Mouse (Mus musculus): ENCODE measurements around the gene Ankrd13a. TPM values are rescaled to one million over a fixed set of nuclear protein-coding genes. Genes with fewer than 3 reads are reported as not detected.
A peak's percentile ranks its signal among the peaks of the same experiment; 100 is the strongest.

Ankrd13a gene
- polyA plus RNA-seq, 1 experiment from 2014 or later, result 48.3 TPM

- no peak overlapping the region for H3K27ac ChIP-seq
Measured at GRCm38 (mm10) chr5:114785196-114785595, 10.7 kb downstream of the Ankrd13a start.

GRCm38 (mm10) chr5:114793317-114793716 lies 18.8 kb downstream of the Ankrd13a start:
- H3K4me2 ChIP-seq (replicated peaks), result no peak overlapping the region
- H3K4me3 ChIP-seq (replicated peaks), result no peak overlapping the region
- H3K9me3 ChIP-seq, result no peaks in the 10 kb centered on the region
- H3K36me3 ChIP-seq, result peaks cover 66% of the 10 kb centered on the region
- H3K27me3 ChIP-seq, result no peaks in the 10 kb centered on the region
- 65% methylated on average over 7 of the region's 7 CpGs for WGBS
- H3K27ac ChIP-seq, result no peak overlapping the region
- ATAC-seq, result no peak
- H3K9ac ChIP-seq (replicated peaks), result no peak overlapping the region
- H3K4me1 ChIP-seq (replicated peaks), result peaks cover 32% of the 10 kb centered on the region

More at GRCm38 (mm10) chr5:114785196-114785595, 10.7 kb downstream of the Ankrd13a start:
- no peak overlapping the region for H3K4me3 ChIP-seq (replicated peaks)
- 80% methylated on average over 5 of the region's 5 CpGs for WGBS
- peaks cover 29% of the 10 kb centered on the region for H3K4me1 ChIP-seq (replicated peaks)
- no peak overlapping the region for H3K9ac ChIP-seq (replicated peaks)
- H3K4me2 ChIP-seq (replicated peaks), result no peak overlapping the region
- peaks cover 42% of the 10 kb centered on the region for H3K36me3 ChIP-seq
- H3K27me3 ChIP-seq, result no peaks in the 10 kb centered on the region
- H3K9me3 ChIP-seq, result no peaks in the 10 kb centered on the region
- ATAC-seq, result no peak

DNA sequence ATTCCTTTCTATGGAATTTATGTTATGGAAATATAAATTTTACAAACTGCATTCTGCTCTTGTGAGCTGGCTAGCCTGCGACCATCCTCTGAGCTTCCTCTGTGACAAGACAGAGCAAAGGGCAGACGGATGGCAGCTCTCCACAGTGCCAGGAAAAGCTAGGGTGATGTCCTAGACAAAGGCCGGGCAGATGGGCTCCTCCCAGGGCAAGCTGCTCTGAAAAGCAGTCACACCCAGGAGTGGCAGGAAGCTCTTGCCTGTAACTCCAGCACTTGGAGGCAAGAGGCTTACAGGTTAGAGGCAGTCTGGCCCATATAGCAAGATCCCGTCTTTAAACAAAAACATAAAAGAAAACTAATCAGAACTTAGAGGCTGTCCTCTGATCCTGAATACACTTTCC lies 20.1 kb downstream of the Ankrd13a start:
- Histone ChIP-seq H3K9me3 (no peaks in the 10 kb centered on the region), H3K4me2 (replicated peaks) (no peak overlapping the region), H3K27me3 (no peaks in the 10 kb centered on the region), H3K27ac (0 out of 2 replicates have a peak overlapping the region, but pooled peaks have one; percentile 52), H3K9ac (replicated peaks) (no peak overlapping the region; the same call in 1 of the 2 replicates), H3K4me1 (replicated peaks) (peaks cover 32% of the 10 kb centered on the region), H3K4me3 (replicated peaks) (no peak overlapping the region), H3K36me3 (peaks cover 66% of the 10 kb centered on the region)
- ATAC-seq, result no peak
- 64% methylated on average over 4 of the region's 4 CpGs for WGBS

GRCm38 (mm10) chr5:114795231-114795630 lies 20.8 kb downstream of the Ankrd13a start:
- Histone ChIP-seq H3K9ac (replicated peaks) (no peak overlapping the region), H3K9me3 (no peaks in the 10 kb centered on the region), H3K4me2 (replicated peaks) (no peak overlapping the region), H3K27me3 (no peaks in the 10 kb centered on the region), H3K27ac (0 out of 2 replicates have a peak overlapping the region, but pooled peaks have one; percentile 52), H3K4me1 (replicated peaks) (peaks cover 32% of the 10 kb centered on the region), H3K4me3 (replicated peaks) (no peak overlapping the region), H3K36me3 (peaks cover 69% of the 10 kb centered on the region)
- ATAC-seq, result no peak
- WGBS, result 41% methylated on average over 9 of the region's 9 CpGs

DNA sequence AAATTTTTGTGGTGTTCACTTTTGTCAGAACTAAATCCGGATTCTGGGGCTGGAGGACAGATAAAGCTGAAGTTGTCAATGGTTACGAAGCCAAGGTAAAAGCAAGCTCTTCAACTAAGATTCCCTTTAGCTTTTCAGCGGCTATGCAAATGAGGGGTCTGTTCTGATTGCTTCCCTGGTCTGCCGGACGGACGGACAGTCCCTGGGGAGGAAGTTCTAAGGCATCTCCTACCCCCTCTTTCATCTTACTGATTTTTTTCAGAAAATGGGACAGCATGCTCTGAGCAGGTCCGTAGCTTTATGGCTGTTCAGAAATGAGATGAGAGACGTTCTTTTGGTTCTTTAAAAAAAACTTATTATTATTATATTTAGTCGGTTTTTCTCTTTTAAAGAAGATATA lies 21.2 kb downstream of the Ankrd13a start:
- Histone ChIP-seq H3K27ac (no peak overlapping the region), H3K9me3 (no peaks in the 10 kb centered on the region), H3K4me3 (replicated peaks) (no peak overlapping the region), H3K4me2 (replicated peaks) (no peak overlapping the region), H3K27me3 (no peaks in the 10 kb centered on the region), H3K36me3 (peaks cover 69% of the 10 kb centered on the region), H3K4me1 (replicated peaks) (peaks cover 33% of the 10 kb centered on the region), H3K9ac (replicated peaks) (no peak overlapping the region)
- 46% methylated on average over 9 of the region's 9 CpGs for WGBS
- no peak for ATAC-seq

- peak overlapping the region; percentile 60 for H3K9ac ChIP-seq (replicated peaks)
- peak overlapping the region; percentile 38 for H3K4me3 ChIP-seq (replicated peaks)
- H3K27ac ChIP-seq, result peak overlapping the region; percentile 80
- H3K27me3 ChIP-seq, result no peaks in the 10 kb centered on the region
- peak overlapping the region; percentile 67 for H3K4me2 ChIP-seq (replicated peaks)
- 5% methylated on average over 40 of the region's 40 CpGs for WGBS
- peaks cover 35% of the 10 kb centered on the region for H3K4me1 ChIP-seq (replicated peaks)
- H3K9me3 ChIP-seq, result no peaks in the 10 kb centered on the region
- peak; percentile 83 for ATAC-seq
- H3K36me3 ChIP-seq, result peaks cover 69% of the 10 kb centered on the region
Measured at GRCm38 (mm10) chr5:114796299-114797012, 22.0 kb downstream of the Ankrd13a start.

DNA sequence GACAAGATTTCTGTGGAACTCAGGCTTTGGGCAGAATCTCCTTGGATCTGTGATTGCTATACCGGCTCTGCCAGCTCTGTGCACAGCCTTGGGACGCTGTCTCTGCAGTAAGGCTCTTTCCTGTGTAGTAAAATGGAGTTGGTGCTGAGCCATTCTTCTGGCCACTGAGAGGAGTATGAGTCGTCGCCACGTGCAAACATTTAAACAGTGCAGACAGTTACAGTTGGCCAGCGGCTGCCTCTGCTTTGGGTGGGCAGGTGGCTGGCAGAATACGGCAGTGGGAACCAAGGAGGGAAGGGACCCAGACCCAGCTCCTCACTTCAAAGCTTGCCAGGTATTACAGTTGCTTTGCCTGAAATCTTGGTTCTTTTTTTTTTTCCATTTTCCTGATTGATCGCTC lies 22.8 kb downstream of the Ankrd13a start:
- Histone ChIP-seq H3K4me1 (replicated peaks) (peaks cover 35% of the 10 kb centered on the region), H3K4me2 (replicated peaks) (no peak overlapping the region), H3K27me3 (no peaks in the 10 kb centered on the region), H3K9ac (replicated peaks) (0 out of 2 replicates have a peak overlapping the region, but pooled peaks have one; percentile 2), H3K27ac (no peak overlapping the region), H3K36me3 (peaks cover 69% of the 10 kb centered on the region), H3K9me3 (no peaks in the 10 kb centered on the region), H3K4me3 (replicated peaks) (no peak overlapping the region)
- WGBS, result 92% methylated on average over 8 of the region's 8 CpGs
- no peak for ATAC-seq

DNA sequence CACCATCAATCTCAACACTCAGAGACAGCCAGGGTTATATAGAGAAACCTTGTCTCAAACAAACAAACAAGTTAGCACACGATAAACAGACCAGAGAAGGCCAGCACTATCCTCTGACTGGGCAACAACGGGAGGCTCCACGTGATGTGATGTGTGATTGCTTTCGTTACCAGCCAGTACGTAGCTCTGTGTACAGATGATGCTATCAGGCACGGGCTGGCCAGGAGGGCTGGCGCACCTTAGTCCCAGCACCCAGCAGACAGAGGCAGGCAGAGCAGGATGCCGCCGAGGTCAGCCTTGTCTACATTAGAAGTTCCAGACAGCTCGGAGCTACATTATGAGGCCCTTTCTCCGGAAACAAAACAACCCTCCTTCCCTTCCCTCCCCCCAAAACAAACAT lies 25.4 kb downstream of the Ankrd13a start:
- H3K27me3 ChIP-seq, result no peaks in the 10 kb centered on the region
- ATAC-seq, result no peak
- no peak overlapping the region for H3K9ac ChIP-seq (replicated peaks)
- peaks cover 75% of the 10 kb centered on the region for H3K36me3 ChIP-seq
- no peak overlapping the region for H3K4me2 ChIP-seq (replicated peaks)
- peaks cover 31% of the 10 kb centered on the region for H3K4me1 ChIP-seq (replicated peaks)
- H3K27ac ChIP-seq, result no peak overlapping the region
- no peak overlapping the region for H3K4me3 ChIP-seq (replicated peaks)
- H3K9me3 ChIP-seq, result no peaks in the 10 kb centered on the region
- 90% methylated on average over 11 of the region's 11 CpGs for WGBS

DNA sequence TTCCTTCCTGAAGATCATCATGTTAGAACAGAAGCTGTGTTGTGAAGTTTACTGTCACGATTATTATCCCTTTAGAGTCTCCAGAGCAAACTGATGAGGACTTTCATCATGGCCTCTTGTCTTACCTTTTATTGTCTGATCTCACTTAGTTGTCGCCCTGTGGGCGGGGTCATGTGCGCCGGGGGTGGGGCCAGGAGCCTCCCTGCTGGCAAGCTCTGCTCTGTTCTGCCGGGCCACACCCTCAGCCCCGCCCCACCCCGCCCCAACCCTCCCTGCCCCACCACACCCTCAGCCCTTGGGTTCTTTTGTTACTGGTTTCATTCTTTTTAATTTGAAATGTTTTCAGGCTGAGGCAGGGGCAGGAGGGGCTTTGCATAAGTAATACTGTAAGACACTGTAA lies 26.6 kb downstream of the Ankrd13a start:
- H3K27me3 ChIP-seq, result no peaks in the 10 kb centered on the region
- H3K4me1 ChIP-seq (replicated peaks), result peaks cover 26% of the 10 kb centered on the region
- no peak overlapping the region for H3K4me2 ChIP-seq (replicated peaks)
- whole genome bisulfite sequencing, result 14% methylated on average over 8 of the region's 8 CpGs
- H3K4me3 ChIP-seq (replicated peaks), result no peak overlapping the region
- H3K36me3 ChIP-seq, result peaks cover 85% of the 10 kb centered on the region
- no peaks in the 10 kb centered on the region for H3K9me3 ChIP-seq
- H3K27ac ChIP-seq, result no peak overlapping the region
- no peak overlapping the region for H3K9ac ChIP-seq (replicated peaks)
- ATAC-seq, result no peak

- peaks cover 18% of the 10 kb centered on the region for H3K4me1 ChIP-seq (replicated peaks)
- no peaks in the 10 kb centered on the region for H3K27me3 ChIP-seq
- peaks cover 93% of the 10 kb centered on the region for H3K36me3 ChIP-seq
- no peak overlapping the region for H3K4me2 ChIP-seq (replicated peaks)
- H3K9ac ChIP-seq (replicated peaks), result no peak overlapping the region
- H3K27ac ChIP-seq, result no peak overlapping the region
- 83% methylated on average over 6 of the region's 6 CpGs for WGBS
- H3K9me3 ChIP-seq, result no peaks in the 10 kb centered on the region
- ATAC-seq, result no peak
- H3K4me3 ChIP-seq (replicated peaks), result no peak overlapping the region
Measured at GRCm38 (mm10) chr5:114801841-114802240, 27.4 kb downstream of the Ankrd13a start.

- H3K36me3 ChIP-seq, result peaks cover 97% of the 10 kb centered on the region
- H3K9ac ChIP-seq (replicated peaks), result no peak overlapping the region
- no peak for ATAC-seq
Measured at GRCm38 (mm10) chr5:114803231-114803630, 28.8 kb downstream of the Ankrd13a start.

GRCm38 (mm10) chr5:114804335-114804734 lies 29.9 kb downstream of the Ankrd13a start:
- no peak overlapping the region for H3K4me3 ChIP-seq (replicated peaks)
- H3K4me2 ChIP-seq (replicated peaks), result no peak overlapping the region
- H3K36me3 ChIP-seq, result peaks cover 96% of the 10 kb centered on the region
- no peaks in the 10 kb centered on the region for H3K9me3 ChIP-seq
- 84% methylated on average over 13 of the region's 13 CpGs for WGBS
- no peak for ATAC-seq
- H3K27me3 ChIP-seq, result no peaks in the 10 kb centered on the region
- H3K9ac ChIP-seq (replicated peaks), result no peak overlapping the region
- H3K4me1 ChIP-seq (replicated peaks), result peaks cover 17% of the 10 kb centered on the region
- H3K27ac ChIP-seq, result peak overlapping the region; percentile 17; the same call in 1 of the 2 replicates

More at GRCm38 (mm10) chr5:114803231-114803630, 28.8 kb downstream of the Ankrd13a start:
- no peak overlapping the region for H3K4me2 ChIP-seq (replicated peaks)
- H3K4me1 ChIP-seq (replicated peaks), result peaks cover 17% of the 10 kb centered on the region
- no peak overlapping the region for H3K4me3 ChIP-seq (replicated peaks)
- H3K27ac ChIP-seq, result no peak overlapping the region
- H3K27me3 ChIP-seq, result no peaks in the 10 kb centered on the region
- WGBS, result 90% methylated on average over 13 of the region's 13 CpGs
- H3K9me3 ChIP-seq, result no peaks in the 10 kb centered on the region

Data from midbrain, embryonic 13.5 days (tissue).